Mouse (Mus musculus): ENCODE measurements around the gene Kansl2. TPM values are rescaled to one million over a fixed set of nuclear protein-coding genes. Genes with fewer than 3 reads are reported as not detected.

Kansl2 gene
- total RNA-seq (2022): 10 to 100 TPM; 77.7 to 87.7 (median 81.1) TPM

- peak; percentile 98 for DNase-seq (ENCODE audit: low spot score)
Observed at GRCm38 (mm10) chr15:98533881-98534627, at the start of gene Kansl2. TSS of gene Kansl2 (minus strand) at chr15:98534264.

- no peak for DNase-seq (ENCODE audit: low spot score)
Observed at GRCm38 (mm10) chr15:98582996-98583395, 48.9 kb upstream of the Kansl2 start.

GRCm38 (mm10) chr15:98582410-98582809, 48.3 kb upstream of the Kansl2 start:
- no peak for DNase-seq (ENCODE audit: low spot score)

GRCm38 (mm10) chr15:98579795-98580464, 45.9 kb upstream of the Kansl2 start:
- peak; percentile 83 for DNase-seq (ENCODE audit: low spot score)

- DNase-seq (ENCODE audit: low spot score): no peak
Observed at GRCm38 (mm10) chr15:98579310-98579709, 45.2 kb upstream of the Kansl2 start.

GRCm38 (mm10) chr15:98573293-98573692, 39.2 kb upstream of the Kansl2 start:
- DNase-seq (ENCODE audit: low spot score): no peak

GRCm38 (mm10) chr15:98570873-98571538, 36.9 kb upstream of the Kansl2 start, which contains the start of the genes Ccnt1 and 4930415O20Rik:
TSS of gene Ccnt1 (minus strand) at chr15:98570923.
TSS of gene 4930415O20Rik (plus strand) at chr15:98571004.
- no peak for DNase-seq (ENCODE audit: low spot score)

- DNase-seq (ENCODE audit: low spot score): no peak
Observed at GRCm38 (mm10) chr15:98569795-98570365, 35.8 kb upstream of the Kansl2 start.

- no peak for DNase-seq (ENCODE audit: low spot score)
Observed at GRCm38 (mm10) chr15:98569216-98569615, 35.2 kb upstream of the Kansl2 start.

GRCm38 (mm10) chr15:98568256-98569033, 34.4 kb upstream of the Kansl2 start:
- DNase-seq (ENCODE audit: low spot score): no peak

GRCm38 (mm10) chr15:98567278-98568134, 33.4 kb upstream of the Kansl2 start:
- DNase-seq (ENCODE audit: low spot score): peak; percentile 100

- no peak for DNase-seq (ENCODE audit: low spot score)
Observed at GRCm38 (mm10) chr15:98566973-98567277, 32.9 kb upstream of the Kansl2 start.

GRCm38 (mm10) chr15:98557186-98557585, 23.1 kb upstream of the Kansl2 start:
- DNase-seq (ENCODE audit: low spot score): no peak

- peak; percentile 33 for DNase-seq (ENCODE audit: low spot score)
Observed at GRCm38 (mm10) chr15:98555881-98556280, 21.8 kb upstream of the Kansl2 start.

GRCm38 (mm10) chr15:98552758-98553157, 18.7 kb upstream of the Kansl2 start:
- no peak for DNase-seq (ENCODE audit: low spot score)

- no peak for DNase-seq (ENCODE audit: low spot score)
Observed at GRCm38 (mm10) chr15:98546843-98547242, 12.8 kb upstream of the Kansl2 start.

- DNase-seq (ENCODE audit: low spot score): no peak
Observed at GRCm38 (mm10) chr15:98545151-98545550, 11.1 kb upstream of the Kansl2 start.

- DNase-seq (ENCODE audit: low spot score): no peak
Observed at GRCm38 (mm10) chr15:98543341-98543740, 9.3 kb upstream of the Kansl2 start.

- DNase-seq (ENCODE audit: low spot score): no peak
Observed at GRCm38 (mm10) chr15:98541064-98541463, 7.0 kb upstream of the Kansl2 start.

GRCm38 (mm10) chr15:98537923-98538322, 3.9 kb upstream of the Kansl2 start:
- DNase-seq (ENCODE audit: low spot score): no peak

Measured in heart, adult 8-10 months (tissue).